9 mouse cellular contexts compared by ENCODE assay signal in the genomic region with DNA sequence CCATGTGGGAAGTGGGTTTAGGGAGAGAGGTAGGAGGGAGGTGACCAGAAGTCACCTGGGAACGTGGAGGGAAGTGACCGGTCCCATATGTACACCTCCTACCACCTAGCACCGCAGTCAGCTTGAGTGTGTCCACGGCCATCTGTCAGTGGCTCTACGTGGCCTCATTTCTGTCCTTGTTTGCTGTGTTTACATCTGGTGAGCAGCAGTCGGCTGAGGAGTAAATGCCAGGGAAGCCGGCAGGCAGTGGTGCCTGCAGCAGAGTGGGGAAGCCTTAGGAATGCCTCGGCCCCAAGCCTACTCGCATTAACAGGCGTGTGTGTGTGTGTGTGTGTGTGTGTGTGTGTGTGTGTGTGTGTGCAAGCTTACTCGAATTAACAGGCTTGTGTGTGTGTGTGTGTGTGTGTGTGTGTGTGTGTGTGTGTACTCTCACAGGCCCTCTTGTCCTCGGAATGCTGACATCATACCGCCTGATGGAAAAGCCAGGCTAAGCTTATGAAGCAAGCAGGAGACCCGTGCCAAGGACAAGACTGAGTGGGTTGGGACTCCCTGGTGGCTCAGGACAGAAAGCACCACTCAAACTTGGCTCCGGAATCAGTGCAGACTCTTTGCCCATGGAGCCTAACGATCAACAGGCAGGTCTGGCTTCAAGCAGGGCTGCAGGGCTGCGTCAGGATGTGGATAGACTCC. TPM values are rescaled to one million over a fixed set of nuclear protein-coding genes. Genes with fewer than 3 reads are reported as not detected.
DNase-seq lines count a peak whose midpoint lies in the region; ATAC-seq and TF ChIP-seq lines count a peak whose summit lies in the region.
"Had no signal": no experiment of that assay in that cellular context is flagged by ENCODE, and none has a peak within 500 bp of the region (broad histone marks: within the 10 kb centered on the region; RNA-seq: fewer than 3 reads in every experiment).

No protein-coding gene starts in this region.

- no peaks in the 10 kb centered on the region for H3K27me3 ChIP-seq in lung, embryonic 16.5 days (ENCODE audit: control insufficient read depth, insufficient read depth, low read depth, low read length)

- H3K9ac ChIP-seq in lung, embryonic 16.5 days (ENCODE audit: low read length): no peak overlapping the region

- no peak for TF ChIP-seq CTCF in brain, embryonic 14.5 days (IDR thresholded peaks at IDR 0.05; ENCODE audit: borderline replicate concordance, extremely low read depth, insufficient read depth, insufficient read length)

- peak; percentile 74 for ATAC-seq in lung, embryonic 16.5 days (ENCODE audit: low read depth)

- H3K9me3 ChIP-seq in lung, embryonic 16.5 days (ENCODE audit: control insufficient read depth, low read length): no peaks in the 10 kb centered on the region

- 39% methylated on average over 16 of the region's 17 CpGs for WGBS in lung, embryonic 16.5 days

- DNase-seq in layer of hippocampus, adult 8-10 months (ENCODE audit: low spot score in 2 of 2): peak; percentile 68 to 71
- no peak for DNase-seq in layer of hippocampus, adult 9-10 months (ENCODE audit: low spot score)
- DNase-seq in brain, embryonic 14.5 days (ENCODE audit: low read depth): peak; percentile 58
- DNase-seq in gastrocnemius, postnatal 25 days: peak; percentile 70
- DNase-seq in spleen, postnatal 4 days (ENCODE audit: low spot score in 2 of 2): no peak
- no peak for DNase-seq in thymus, postnatal 0 days (ENCODE audit: low spot score)
- DNase-seq in c-Kit-positive CD71-positive TER-119-positive erythroid progenitor cells, embryonic 14.5 days (ENCODE audit: low spot score): no peak

- H3K4me1 ChIP-seq in lung, embryonic 16.5 days (replicated peaks; ENCODE audit: control insufficient read depth, insufficient read depth, low read length): peaks cover 3% of the 10 kb centered on the region; the same call in 1 of the 2 replicates

- no peak overlapping the region for H3K4me3 ChIP-seq in lung, embryonic 16.5 days (ENCODE audit: low read length)
- H3K4me3 ChIP-seq: heart, adult 2 months had no signal

- 0 out of 2 replicates have a peak, but pooled peaks cover 2% of the 10 kb centered on the region for H3K36me3 ChIP-seq in lung, embryonic 16.5 days (ENCODE audit: control insufficient read depth, insufficient read depth, low read length)

- H3K4me2 ChIP-seq in lung, embryonic 16.5 days (ENCODE audit: low read depth, low read length): no peak overlapping the region

- TF ChIP-seq POLR2A in brain, embryonic 14.5 days (IDR thresholded peaks at IDR 0.05; ENCODE audit: borderline replicate concordance, extremely low read depth, insufficient read depth, insufficient read length, poor library complexity, severe bottlenecking): no peak

- H3K27ac ChIP-seq in lung, embryonic 16.5 days (ENCODE audit: low read length): peak overlapping the region; percentile 24; the same call in 1 of the 2 replicates
- H3K27ac ChIP-seq: heart, adult 2 months had no signal

RNA-seq across cellular contexts. Expression of gene Asphd2, which starts 11.9 kb away (rescaled TPM):
- total RNA-seq in layer of hippocampus, adult 8-10 months (2022): 100 to 1,000 TPM; 181 to 186 (median 183) TPM
- 120 and 140 TPM in 2 replicates for polyA plus RNA-seq in brain, embryonic 14.5 days (2012; rRNA removed)
- total RNA-seq in gastrocnemius, postnatal 25 days (2021): under 1 TPM; 0.36 to 0.56 TPM
- polyA plus RNA-seq in lung, embryonic 16.5 days (2015; fragmentation: Nextera tagmentation; extraction: Ambion mirVana): 1.7 and 1.9 TPM in 2 replicates
- 0.23 and 0.63 TPM in 2 replicates for polyA plus RNA-seq in thymus, postnatal 0 days (2015; fragmentation: Nextera tagmentation; extraction: Ambion mirVana)

RNA-seq across cellular contexts. Expression of gene Gm6583, which starts 27.0 kb away (rescaled TPM):
- total RNA-seq in layer of hippocampus, adult 8-10 months (2022): not detected
- not detected in 2 replicates for polyA plus RNA-seq in brain, embryonic 14.5 days (2012; rRNA removed)
- total RNA-seq in gastrocnemius, postnatal 25 days (2021): not detected
- 0.13 and 0.15 TPM in 2 replicates for polyA plus RNA-seq in lung, embryonic 16.5 days (2015; fragmentation: Nextera tagmentation; extraction: Ambion mirVana)
- polyA plus RNA-seq in thymus, postnatal 0 days (2015; fragmentation: Nextera tagmentation; extraction: Ambion mirVana): 0.05 and 0.13 TPM in 2 replicates

RNA-seq across cellular contexts. Expression of gene Hps4, which starts 39.9 kb away (rescaled TPM):
- total RNA-seq in layer of hippocampus, adult 8-10 months (2022): 10 to 100 TPM; 37.3 to 45.1 (median 39.2) TPM
- polyA plus RNA-seq in brain, embryonic 14.5 days (2012; rRNA removed): 63.3 and 77.7 TPM in 2 replicates
- 1 to 10 TPM; 3.8 to 4.5 TPM for total RNA-seq in gastrocnemius, postnatal 25 days (2021)
- polyA plus RNA-seq in lung, embryonic 16.5 days (2015; fragmentation: Nextera tagmentation; extraction: Ambion mirVana): 28.9 and 34.8 TPM in 2 replicates
- 19.9 and 23.7 TPM in 2 replicates for polyA plus RNA-seq in thymus, postnatal 0 days (2015; fragmentation: Nextera tagmentation; extraction: Ambion mirVana)

RNA-seq across cellular contexts. Expression of gene Srrd, which starts 39.9 kb away (rescaled TPM):
- total RNA-seq in layer of hippocampus, adult 8-10 months (2022): 10 to 100 TPM; 26.1 to 30.5 (median 28.1) TPM
- polyA plus RNA-seq in brain, embryonic 14.5 days (2012; rRNA removed): 69.5 and 105 TPM in 2 replicates
- total RNA-seq in gastrocnemius, postnatal 25 days (2021): 1 to 10 TPM; 2.4 to 2.7 TPM
- 34.5 and 36.8 TPM in 2 replicates for polyA plus RNA-seq in lung, embryonic 16.5 days (2015; fragmentation: Nextera tagmentation; extraction: Ambion mirVana)
- polyA plus RNA-seq in thymus, postnatal 0 days (2015; fragmentation: Nextera tagmentation; extraction: Ambion mirVana): 28.0 and 30.2 TPM in 2 replicates

RNA-seq across cellular contexts. Expression of gene Tfip11, which starts 56.6 kb away (rescaled TPM):
- 10 to 100 TPM; 40.5 to 43.7 (median 42.7) TPM for total RNA-seq in layer of hippocampus, adult 8-10 months (2022)
- polyA plus RNA-seq in brain, embryonic 14.5 days (2012; rRNA removed): 41.2 and 44.6 TPM in 2 replicates
- 10 to 100 TPM; 10.6 to 10.7 TPM for total RNA-seq in gastrocnemius, postnatal 25 days (2021)
- polyA plus RNA-seq in lung, embryonic 16.5 days (2015; fragmentation: Nextera tagmentation; extraction: Ambion mirVana): 31.1 TPM in 2 replicates
- polyA plus RNA-seq in thymus, postnatal 0 days (2015; fragmentation: Nextera tagmentation; extraction: Ambion mirVana): 26.9 and 27.9 TPM in 2 replicates

Comparison
In these comparisons a context has a peak if more than half of its experiments do, and no peak if none do; other contexts are left out.
1. DNase-seq: peak in layer of hippocampus, adult 8-10 months (2 of 2), brain, embryonic 14.5 days (single experiment) and gastrocnemius, postnatal 25 days (single experiment); none in layer of hippocampus, adult 9-10 months (single experiment), spleen, postnatal 4 days (0 of 2), thymus, postnatal 0 days (single experiment) and c-Kit-positive CD71-positive TER-119-positive erythroid progenitor cells, embryonic 14.5 days (single experiment).
2. RNA of gene Asphd2, which starts 11.9 kb away (polyA plus RNA-seq): 120 to 140 TPM in brain, embryonic 14.5 days; 1.7 to 1.9 TPM in lung, embryonic 16.5 days and 0.23 to 0.63 TPM in thymus, postnatal 0 days; every median in the first group is over 10 times any median in the second.